12 mouse cellular contexts compared by ENCODE assay signal in genomic region chr12:79384787-79385186, GRCm38 (mm10).
DNase-seq lines count a peak whose midpoint lies in the region; ATAC-seq and TF ChIP-seq lines count a peak whose summit lies in the region.
"Had no signal": no experiment of that assay in that cellular context is flagged by ENCODE, and none has a peak within 500 bp of the region (broad histone marks: within the 10 kb centered on the region; RNA-seq: fewer than 3 reads in every experiment).

No protein-coding gene starts in this region.

- H3K9me3 ChIP-seq in limb, embryonic 13.5 days, result no peaks in the 10 kb centered on the region
- H3K9me3 ChIP-seq in stomach, embryonic 14.5 days (ENCODE audit: control insufficient read depth, low read depth, low read length), result no peaks in the 10 kb centered on the region
- H3K9me3 ChIP-seq: megakaryocyte, embryonic 14.5 days had no signal

- 29% methylated on average over 9 of the region's 9 CpGs for WGBS in lung, adult 2 months
- 31% methylated on average over 9 of the region's 9 CpGs for WGBS in limb, embryonic 13.5 days
- 13% methylated on average over 9 of the region's 9 CpGs for WGBS in stomach, embryonic 14.5 days

- peak; percentile 24 for DNase-seq in embryo, embryonic 11 days
- no peak for DNase-seq in embryo, embryonic 10.5 days (ENCODE audit: low spot score)
- no peak for DNase-seq in lung, adult 2 months
- DNase-seq in lung, postnatal 36 days, result no peak
- DNase-seq in layer of hippocampus, adult 8-10 months (ENCODE audit: low spot score in 2 of 2), result no peak
- no peak for DNase-seq in layer of hippocampus, adult 9-10 months (ENCODE audit: low spot score)
- DNase-seq: cerebellum, adult 18-20 months; heart, adult 2 months; layer of hippocampus, adult 9-11 months had no signal

- H3K4me2 ChIP-seq in limb, embryonic 13.5 days (replicated peaks), result 0 out of 2 replicates have a peak overlapping the region, but pooled peaks have one; percentile 21
- H3K4me2 ChIP-seq in stomach, embryonic 14.5 days (replicated peaks; ENCODE audit: low read depth, low read length), result peak overlapping the region; percentile 29

- 0 out of 2 replicates have a peak overlapping the region, but pooled peaks have one; percentile 11 for H3K27ac ChIP-seq in limb, embryonic 13.5 days
- H3K27ac ChIP-seq in stomach, embryonic 14.5 days (ENCODE audit: low read length), result peak overlapping the region; percentile 94
- H3K27ac ChIP-seq: heart, adult 2 months had no signal

- no peak overlapping the region for H3K9ac ChIP-seq in limb, embryonic 13.5 days
- 0 out of 2 replicates have a peak overlapping the region, but pooled peaks have one; percentile 6 for H3K9ac ChIP-seq in stomach, embryonic 14.5 days (replicated peaks; ENCODE audit: low read depth, low read length)

- H3K36me3 ChIP-seq in limb, embryonic 13.5 days, result no peaks in the 10 kb centered on the region
- H3K36me3 ChIP-seq in stomach, embryonic 14.5 days (ENCODE audit: control insufficient read depth, insufficient read depth, low read length), result no peaks in the 10 kb centered on the region

- no peaks in the 10 kb centered on the region for H3K27me3 ChIP-seq in limb, embryonic 13.5 days
- H3K27me3 ChIP-seq in stomach, embryonic 14.5 days (ENCODE audit: control insufficient read depth, insufficient read depth, low read length), result no peaks in the 10 kb centered on the region
- H3K27me3 ChIP-seq: megakaryocyte, embryonic 14.5 days had no signal

- peaks cover 4% of the 10 kb centered on the region for H3K4me1 ChIP-seq in lung, adult 2 months (ENCODE audit: control insufficient read depth, insufficient read depth, low read length)
- H3K4me1 ChIP-seq in limb, embryonic 13.5 days, result peaks cover 38% of the 10 kb centered on the region
- peaks cover 29% of the 10 kb centered on the region for H3K4me1 ChIP-seq in stomach, embryonic 14.5 days (ENCODE audit: control insufficient read depth, insufficient read depth, low read length)
- H3K4me1 ChIP-seq: megakaryocyte, embryonic 14.5 days had no signal

- no peak for TF ChIP-seq CTCF in lung, adult 2 months (IDR thresholded peaks at IDR 0.05; ENCODE audit: insufficient read depth, low read length)

- H3K4me3 ChIP-seq in lung, adult 2 months (replicated peaks; ENCODE audit: extremely low read depth, low read depth, low read length), result peak overlapping the region; percentile 33
- no peak overlapping the region for H3K4me3 ChIP-seq in limb, embryonic 13.5 days
- peak overlapping the region; percentile 1; the same call in 1 of the 2 replicates for H3K4me3 ChIP-seq in stomach, embryonic 14.5 days (ENCODE audit: low read depth, low read length)
- H3K4me3 ChIP-seq: heart, adult 2 months; megakaryocyte, embryonic 14.5 days had no signal

- TF ChIP-seq POLR2A in lung, adult 2 months (IDR thresholded peaks at IDR 0.05; ENCODE audit: borderline replicate concordance, extremely low read depth, low read depth, low read length), result no peak

- ATAC-seq in limb, embryonic 13.5 days (ENCODE audit: low FRiP score, low read depth), result no peak
- peak; percentile 72; the same call in 1 of the 2 replicates for ATAC-seq in stomach, embryonic 14.5 days (ENCODE audit: insufficient number of reproducible peaks, insufficient read depth, low FRiP score, low read depth)
